ENCODE assay signal across 19 mouse cellular contexts in the genomic region with DNA sequence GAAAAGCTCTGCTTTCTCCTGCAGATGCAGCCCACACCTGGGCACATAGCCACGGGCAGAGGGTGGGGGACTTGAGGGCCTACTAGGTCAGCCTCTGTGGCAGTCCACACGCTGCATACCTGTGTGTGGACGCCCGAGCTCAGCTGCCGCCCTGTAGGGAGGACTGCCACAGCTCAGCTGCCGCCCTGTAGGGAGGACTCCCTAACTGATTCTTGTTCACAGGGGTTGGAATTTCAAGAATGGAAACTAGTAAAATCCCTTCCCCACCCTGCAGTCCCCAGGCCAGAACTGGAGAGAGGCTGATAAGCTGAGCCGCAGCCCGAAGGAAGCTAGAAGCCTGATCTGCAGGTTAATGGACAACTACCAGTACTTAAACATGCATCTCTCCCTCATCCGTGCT.
DNase-seq lines count a peak whose midpoint lies in the region; ATAC-seq and TF ChIP-seq lines count a peak whose summit lies in the region.
"Had no signal": no experiment of that assay in that cellular context is flagged by ENCODE, and none has a peak within 500 bp of the region (broad histone marks: within the 10 kb centered on the region; RNA-seq: fewer than 3 reads in every experiment).

No protein-coding gene starts in this region.

- no peak for DNase-seq in heart, postnatal 0 days (ENCODE audit: low spot score)
- no peak for DNase-seq in heart, postnatal 4 days
- no peak for DNase-seq in lung, postnatal 0 days (ENCODE audit: low spot score)
- no peak for DNase-seq in lung, postnatal 36 days
- no peak for DNase-seq in limb, embryonic 10.5 days (ENCODE audit: low spot score)
- no peak for DNase-seq in adrenal gland, adult (ENCODE audit: inconsistent age in 2 of 2, low spot score in 1 of 2)
- DNase-seq: adrenal gland, postnatal 10 days; cerebellum, adult 2 months; forebrain, postnatal 0 days; kidney, postnatal 4 days; liver; liver, postnatal 0 days; right cerebral cortex, adult 18-20 months; thymus, postnatal 14 days had no signal

- 40% methylated on average over 9 of the region's 9 CpGs for WGBS in heart, postnatal 0 days
- 62% methylated on average over 9 of the region's 9 CpGs for WGBS in lung, postnatal 0 days
- 89% methylated on average over 9 of the region's 9 CpGs for WGBS in limb, embryonic 10.5 days
- 87% methylated on average over 9 of the region's 9 CpGs for WGBS in hindbrain, embryonic 16.5 days

- no peaks in the 10 kb centered on the region for H3K36me3 ChIP-seq in heart, postnatal 0 days (replicated peaks; ENCODE audit: control insufficient read depth, insufficient read depth, low read length)
- H3K36me3 ChIP-seq in lung, postnatal 0 days (ENCODE audit: insufficient read depth, low read length): no peaks in the 10 kb centered on the region
- no peaks in the 10 kb centered on the region for H3K36me3 ChIP-seq in limb, embryonic 10.5 days
- no peaks in the 10 kb centered on the region for H3K36me3 ChIP-seq in hindbrain, embryonic 16.5 days (ENCODE audit: control insufficient read depth, insufficient read depth, low read length)
- H3K36me3 ChIP-seq: embryonic facial prominence, embryonic 13.5 days; midbrain, embryonic 15.5 days had no signal

- H3K27ac ChIP-seq in heart, postnatal 0 days (ENCODE audit: low read depth): no peak overlapping the region
- H3K27ac ChIP-seq in lung, postnatal 0 days (ENCODE audit: low read length): no peak overlapping the region
- H3K27ac ChIP-seq in limb, embryonic 10.5 days: 0 out of 2 replicates have a peak overlapping the region, but pooled peaks have one; percentile 31
- no peak overlapping the region for H3K27ac ChIP-seq in hindbrain, embryonic 16.5 days (ENCODE audit: low read depth, low read length)
- H3K27ac ChIP-seq: embryonic facial prominence, embryonic 13.5 days; midbrain, embryonic 15.5 days had no signal

- no peak overlapping the region for H3K4me3 ChIP-seq in heart, postnatal 0 days (ENCODE audit: low read depth, low read length)
- no peak overlapping the region for H3K4me3 ChIP-seq in lung, postnatal 0 days (ENCODE audit: low read depth, low read length)
- no peak overlapping the region for H3K4me3 ChIP-seq in limb, embryonic 10.5 days
- H3K4me3 ChIP-seq in hindbrain, embryonic 16.5 days (ENCODE audit: low read length): no peak overlapping the region
- H3K4me3 ChIP-seq: embryonic facial prominence, embryonic 13.5 days; megakaryocyte, embryonic 14.5 days; midbrain, embryonic 15.5 days had no signal

- no peak for TF ChIP-seq EP300 in heart, postnatal 0 days (IDR thresholded peaks at IDR 0.05; ENCODE audit: low read depth)
- no peak for TF ChIP-seq EP300 in lung, postnatal 0 days (IDR thresholded peaks at IDR 0.05)

- no peaks in the 10 kb centered on the region for H3K9me3 ChIP-seq in heart, postnatal 0 days (replicated peaks; ENCODE audit: control insufficient read depth, low read length)
- no peaks in the 10 kb centered on the region for H3K9me3 ChIP-seq in lung, postnatal 0 days (ENCODE audit: low read length)
- no peaks in the 10 kb centered on the region for H3K9me3 ChIP-seq in limb, embryonic 10.5 days (replicated peaks)
- no peaks in the 10 kb centered on the region for H3K9me3 ChIP-seq in hindbrain, embryonic 16.5 days (ENCODE audit: control insufficient read depth, low read length)
- H3K9me3 ChIP-seq: embryonic facial prominence, embryonic 13.5 days; megakaryocyte, embryonic 14.5 days; midbrain, embryonic 15.5 days had no signal

- no peak for TF ChIP-seq CTCF in heart, postnatal 0 days (IDR thresholded peaks at IDR 0.05; ENCODE audit: low read depth)
- no peak for TF ChIP-seq CTCF in lung, postnatal 0 days (IDR thresholded peaks at IDR 0.05)

- no peak overlapping the region for H3K9ac ChIP-seq in heart, postnatal 0 days (replicated peaks; ENCODE audit: low read depth, low read length)
- H3K9ac ChIP-seq in lung, postnatal 0 days (replicated peaks; ENCODE audit: low read depth): no peak overlapping the region
- H3K9ac ChIP-seq in hindbrain, embryonic 16.5 days (ENCODE audit: low read depth, low read length): no peak overlapping the region
- H3K9ac ChIP-seq: embryonic facial prominence, embryonic 13.5 days; forebrain, postnatal 0 days; liver, postnatal 0 days; midbrain, embryonic 15.5 days had no signal

- H3K4me1 ChIP-seq in heart, postnatal 0 days (ENCODE audit: control insufficient read depth, insufficient read depth): no peaks in the 10 kb centered on the region
- no peaks in the 10 kb centered on the region; the same call in 1 of the 2 replicates for H3K4me1 ChIP-seq in lung, postnatal 0 days (ENCODE audit: insufficient read depth, low read depth, low read length)
- H3K4me1 ChIP-seq in limb, embryonic 10.5 days: peaks cover 7% of the 10 kb centered on the region
- H3K4me1 ChIP-seq in hindbrain, embryonic 16.5 days (ENCODE audit: control insufficient read depth, insufficient read depth, low read depth, low read length): no peaks in the 10 kb centered on the region
- H3K4me1 ChIP-seq: embryonic facial prominence, embryonic 13.5 days; midbrain, embryonic 15.5 days had no signal

- no peak overlapping the region for H3K4me2 ChIP-seq in heart, postnatal 0 days (ENCODE audit: low read depth, low read length)
- H3K4me2 ChIP-seq in lung, postnatal 0 days (replicated peaks; ENCODE audit: low read depth, low read length): no peak overlapping the region
- no peak overlapping the region for H3K4me2 ChIP-seq in hindbrain, embryonic 16.5 days (ENCODE audit: low read length)
- H3K4me2 ChIP-seq: embryonic facial prominence, embryonic 13.5 days; midbrain, embryonic 15.5 days had no signal

- 0 out of 2 replicates have a peak, but pooled peaks have one; percentile 31 for ATAC-seq in heart, postnatal 0 days (ENCODE audit: insufficient read depth, low read depth)
- peak; percentile 40; the same call in 1 of the 2 replicates for ATAC-seq in lung, postnatal 0 days
- no peak for ATAC-seq in hindbrain, embryonic 16.5 days
- ATAC-seq: forebrain, postnatal 0 days; inflammation-experienced regulatory T-cells, adult 6 months; liver, postnatal 0 days; midbrain, embryonic 15.5 days had no signal

- H3K27me3 ChIP-seq in heart, postnatal 0 days (ENCODE audit: control insufficient read depth, insufficient read depth, low read length): no peaks in the 10 kb centered on the region
- no peaks in the 10 kb centered on the region for H3K27me3 ChIP-seq in lung, postnatal 0 days (replicated peaks; ENCODE audit: insufficient read depth, low read length)
- H3K27me3 ChIP-seq in limb, embryonic 10.5 days (ENCODE audit: low read depth, poor library complexity, severe bottlenecking): no peaks in the 10 kb centered on the region
- no peaks in the 10 kb centered on the region for H3K27me3 ChIP-seq in hindbrain, embryonic 16.5 days (replicated peaks; ENCODE audit: control insufficient read depth, insufficient read depth, low read length)
- H3K27me3 ChIP-seq: embryonic facial prominence, embryonic 13.5 days; midbrain, embryonic 15.5 days had no signal
